Mouse (Mus musculus) forebrain, embryonic 15.5 days (tissue): Measurements from ENCODE around the gene Itpripl1. TPM values are rescaled to one million over a fixed set of nuclear protein-coding genes. Genes with fewer than 3 reads are reported as not detected.
A peak's percentile ranks its signal among the peaks of the same experiment; 100 is the strongest.
"Not testable (repeated sequence)": the region's sequence is repeated elsewhere in the genome, so short reads cannot be mapped to it uniquely, and the experiment has no call there.

ENCODE experiments used
- ATAC-seq: fragments of 200-750 bp; cut with Nextera tagmentation; replicated peaks from 2 replicates; pipeline ENCODE4 v1.8.0; 2017; ENCODE audit warnings: mild to moderate bottlenecking, moderate TSS enrichment, moderate library complexity
- H3K27ac ChIP-seq: fragments of 300-500 bp; sonication (generic); replicated peaks from 2 replicates; pipeline ENCODE4 v1.5.1; 2015; ENCODE audit warnings: mild to moderate bottlenecking, inconsistent platforms
- H3K27me3 ChIP-seq: fragments of 300-500 bp; sonication (generic); 2 replicates; pipeline ENCODE4 v1.6.1; 2015; ENCODE audit warnings: inconsistent platforms
- H3K36me3 ChIP-seq: fragments of 300-500 bp; sonication (generic); 2 replicates; pipeline ENCODE4 v1.6.1; 2015; ENCODE audit warnings: mild to moderate bottlenecking, inconsistent platforms
- H3K4me1 ChIP-seq: fragments of 300-500 bp; sonication (generic); 2 replicates; pipeline ENCODE4 v1.6.1; 2015; ENCODE audit warnings: inconsistent platforms
- H3K4me2 ChIP-seq: fragments of 300-500 bp; sonication (generic); replicated peaks from 2 replicates; pipeline ENCODE4 v1.6.1; 2015; ENCODE audit warnings: mild to moderate bottlenecking, inconsistent platforms
- H3K4me3 ChIP-seq: fragments of 300-500 bp; sonication (generic); 2 replicates; pipeline ENCODE4 v1.5.1; 2015; ENCODE audit warnings: mild to moderate bottlenecking, inconsistent platforms
- H3K9ac ChIP-seq: fragments of 300-500 bp; sonication (generic); replicated peaks from 2 replicates; pipeline ENCODE4 v1.6.1; 2015; ENCODE audit warnings: mild to moderate bottlenecking, inconsistent platforms
- H3K9me3 ChIP-seq: fragments of 300-500 bp; sonication (generic); 2 replicates; pipeline ENCODE4 v1.6.1; 2016; ENCODE audit warnings: inconsistent platforms
- WGBS: fragments of 180-500 bp; shearing (Covaris S2); methylation state at CpG from one replicate; pipeline ENCODE4 v1.1.7; 2015; ENCODE audit warnings: mixed read lengths; 5-methylcytosine and 5-hydroxymethylcytosine counted together
- polyA plus RNA-seq: library from polyadenylated mRNA; unstranded; fragments of >200 nt; fragmentation: Nextera tagmentation; extraction: Ambion mirVana; gene quantifications from 2 replicates; pipeline ENCODE4 v1.2.1, GENCODE M21; 2015

Itpripl1 gene
- 15.5 and 17.2 TPM in 2 replicates for polyA plus RNA-seq

- peaks cover 19% of the 10 kb centered on the region for H3K4me1 ChIP-seq
- H3K36me3 ChIP-seq: no peaks in the 10 kb centered on the region; the same call in none of the 2 replicates
- no peaks in the 10 kb centered on the region for H3K27me3 ChIP-seq
- no peak within 1 kb of the TSS for H3K27ac ChIP-seq
- WGBS: 3% methylated on average over 31 of the region's 31 CpGs
- peak within 1 kb of the TSS; percentile 91 for H3K4me2 ChIP-seq
- ATAC-seq: peak; percentile 93
- peak within 1 kb of the TSS; percentile 65 for H3K9ac ChIP-seq
- peak within 1 kb of the TSS; percentile 74 for H3K4me3 ChIP-seq
- no peaks in the 10 kb centered on the region for H3K9me3 ChIP-seq
Observed at GRCm38 (mm10) chr2:127143158-127144063, at the start of gene Itpripl1. Gene Itpripl1, minus strand, starts transcription at chr2:127143442.

DNA sequence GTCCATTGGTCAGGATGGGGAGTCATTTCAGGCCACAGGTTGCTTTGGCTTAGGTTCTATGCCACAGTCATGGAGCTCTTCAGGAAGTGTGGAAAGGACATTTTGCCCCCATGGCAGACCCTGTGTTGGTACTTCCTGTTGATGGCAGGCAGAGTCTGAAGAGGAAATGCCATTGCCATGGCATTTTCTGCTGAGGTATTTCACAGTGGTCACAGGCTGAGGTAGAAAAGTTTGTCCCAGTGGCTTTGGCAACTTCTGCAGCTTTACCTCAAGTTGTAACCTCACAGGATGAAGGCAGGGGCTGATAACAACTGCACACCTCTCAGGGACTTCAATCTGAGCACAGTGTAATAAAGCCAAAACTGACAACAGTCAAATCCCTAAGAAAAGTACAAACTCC lies 46.3 kb upstream of the Itpripl1 start:
- Histone ChIP-seq H3K27ac (no peak overlapping the region), H3K4me1 (no peaks in the 10 kb centered on the region), H3K27me3 (no peaks in the 10 kb centered on the region; the same call in 1 of the 2 replicates)

GRCm38 (mm10) chr2:127182598-127183381 lies 39.5 kb upstream of the Itpripl1 start:
- peak overlapping the region; percentile 52 for H3K9ac ChIP-seq
- H3K9me3 ChIP-seq: no peaks in the 10 kb centered on the region
- peaks cover 5% of the 10 kb centered on the region; the same call in 1 of the 2 replicates for H3K27me3 ChIP-seq
- H3K36me3 ChIP-seq: no peaks in the 10 kb centered on the region
- peaks cover 6% of the 10 kb centered on the region for H3K4me1 ChIP-seq
- H3K4me2 ChIP-seq: peak overlapping the region; percentile 58
- under 1% methylated on average over 17 of the region's 17 CpGs for WGBS
- H3K4me3 ChIP-seq: peak overlapping the region; percentile 44
- peak; percentile 100 for ATAC-seq
- H3K27ac ChIP-seq: peak overlapping the region; percentile 87

More for the DNA sequence above, 46.3 kb upstream of the Itpripl1 start:
- no peaks in the 10 kb centered on the region for H3K36me3 ChIP-seq
- no peak for ATAC-seq
- H3K4me3 ChIP-seq: no peak overlapping the region
- no peaks in the 10 kb centered on the region for H3K9me3 ChIP-seq
- H3K9ac ChIP-seq: no peak overlapping the region
- H3K4me2 ChIP-seq: no peak overlapping the region

GRCm38 (mm10) chr2:127166261-127166660 lies 23.0 kb upstream of the Itpripl1 start:
- not testable (repeated sequence) for H3K4me1 ChIP-seq, H3K4me2 ChIP-seq, H3K9me3 ChIP-seq, ATAC-seq, H3K27me3 ChIP-seq, H3K9ac ChIP-seq, H3K27ac ChIP-seq, H3K4me3 ChIP-seq, H3K36me3 ChIP-seq
- WGBS: 7% methylated on average over 1 of the region's 1 CpGs

DNA sequence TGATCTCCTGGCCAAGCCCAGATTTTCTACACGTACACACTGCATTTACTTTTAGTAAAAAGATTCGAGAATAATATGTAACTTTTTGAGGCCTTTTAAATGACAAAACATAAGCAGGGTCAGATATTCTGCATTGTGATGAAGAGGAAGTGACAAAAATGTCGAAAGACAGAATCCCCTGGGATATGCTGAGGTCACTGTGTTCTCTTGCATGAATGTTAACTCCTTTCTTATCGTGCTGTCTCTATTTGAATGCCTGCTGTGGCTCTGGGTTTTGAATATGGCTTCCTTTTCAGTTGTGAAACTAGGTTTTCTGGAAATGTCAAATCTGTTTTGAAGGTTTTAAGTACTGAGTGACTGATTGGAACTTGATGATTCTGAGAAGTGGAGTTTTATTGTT lies 22.4 kb upstream of the Itpripl1 start:
- Histone ChIP-seq H3K4me1 (no peaks in the 10 kb centered on the region), H3K9ac (no peak overlapping the region), H3K27me3 (no peaks in the 10 kb centered on the region), H3K27ac (no peak overlapping the region), H3K4me2 (no peak overlapping the region), H3K4me3 (no peak overlapping the region), H3K36me3 (no peaks in the 10 kb centered on the region), H3K9me3 (no peaks in the 10 kb centered on the region)
- ATAC-seq: no peak
- WGBS: 63% methylated on average over 4 of the region's 4 CpGs

- WGBS: 91% methylated on average over 3 of the region's 3 CpGs
Observed at GRCm38 (mm10) chr2:127145699-127146098, 2.5 kb upstream of the Itpripl1 start.

GRCm38 (mm10) chr2:127142577-127143157 lies 575 bp downstream of the Itpripl1 start:
- Histone ChIP-seq H3K36me3 (no peaks in the 10 kb centered on the region; the same call in none of the 2 replicates), H3K9ac (peak overlapping the region; percentile 65), H3K27ac (no peak overlapping the region), H3K4me1 (peaks cover 19% of the 10 kb centered on the region), H3K4me3 (peak overlapping the region; percentile 74), H3K4me2 (peak overlapping the region; percentile 91), H3K27me3 (no peaks in the 10 kb centered on the region), H3K9me3 (no peaks in the 10 kb centered on the region)
- 0 out of 2 replicates have a peak, but pooled peaks have one; percentile 12 for ATAC-seq
- 12% methylated on average over 6 of the region's 6 CpGs for WGBS

More at GRCm38 (mm10) chr2:127145699-127146098, 2.5 kb upstream of the Itpripl1 start:
- Histone ChIP-seq H3K27ac (no peak overlapping the region), H3K4me2 (no peak overlapping the region), H3K36me3 (no peaks in the 10 kb centered on the region; the same call in 1 of the 2 replicates), H3K4me3 (no peak overlapping the region), H3K9me3 (no peaks in the 10 kb centered on the region), H3K27me3 (no peaks in the 10 kb centered on the region), H3K9ac (no peak overlapping the region), H3K4me1 (peaks cover 19% of the 10 kb centered on the region)
- ATAC-seq: no peak

DNA sequence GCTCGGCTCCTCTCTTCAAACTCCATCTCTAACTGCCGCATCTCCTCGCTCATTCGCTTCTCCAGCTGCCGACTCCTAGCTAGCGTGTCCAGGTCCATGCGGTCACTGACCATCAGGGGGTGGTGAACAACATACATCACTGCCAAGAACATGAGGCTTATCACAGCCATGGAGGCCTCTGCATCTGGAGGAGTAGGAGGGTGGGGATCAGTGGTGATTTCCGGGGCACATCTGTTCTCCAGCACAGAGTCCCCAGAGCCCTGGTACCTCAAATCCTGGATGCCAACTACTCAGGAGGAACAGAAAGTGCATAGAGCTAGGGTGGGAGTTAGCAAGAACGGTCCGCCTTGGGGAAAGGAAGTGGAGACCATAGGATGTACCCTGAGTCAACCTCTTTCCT lies 1.2 kb downstream of the Itpripl1 start:
- no peaks in the 10 kb centered on the region; the same call in none of the 2 replicates for H3K36me3 ChIP-seq
- H3K4me1 ChIP-seq: peaks cover 22% of the 10 kb centered on the region
- H3K27me3 ChIP-seq: no peaks in the 10 kb centered on the region
- 93% methylated on average over 10 of the region's 10 CpGs for WGBS
- peak overlapping the region; percentile 91 for H3K4me2 ChIP-seq
- H3K27ac ChIP-seq: no peak overlapping the region
- ATAC-seq: no peak
- H3K9me3 ChIP-seq: no peaks in the 10 kb centered on the region
- H3K9ac ChIP-seq: no peak overlapping the region
- peak overlapping the region; percentile 74; the same call in 1 of the 2 replicates for H3K4me3 ChIP-seq

- no peaks in the 10 kb centered on the region; the same call in none of the 2 replicates for H3K36me3 ChIP-seq
- no peaks in the 10 kb centered on the region for H3K9me3 ChIP-seq
- 96% methylated on average over 7 of the region's 7 CpGs for WGBS
- no peak for ATAC-seq
- H3K27ac ChIP-seq: no peak overlapping the region
- no peak overlapping the region for H3K9ac ChIP-seq
- H3K27me3 ChIP-seq: no peaks in the 10 kb centered on the region
- H3K4me3 ChIP-seq: no peak overlapping the region
- H3K4me2 ChIP-seq: no peak overlapping the region
- H3K4me1 ChIP-seq: peaks cover 27% of the 10 kb centered on the region
Observed at GRCm38 (mm10) chr2:127140011-127140410, 3.2 kb downstream of the Itpripl1 start.

- ATAC-seq: no peak
- H3K4me3 ChIP-seq: no peak overlapping the region
- WGBS: 97% methylated on average over 1 of the region's 1 CpGs
Observed at GRCm38 (mm10) chr2:127139605-127140004, 3.6 kb downstream of the Itpripl1 start.

GRCm38 (mm10) chr2:127139094-127139493 lies 4.1 kb downstream of the Itpripl1 start:
- Histone ChIP-seq H3K27ac (no peak overlapping the region), H3K27me3 (no peaks in the 10 kb centered on the region), H3K4me1 (peaks cover 34% of the 10 kb centered on the region), H3K9me3 (no peaks in the 10 kb centered on the region), H3K4me3 (no peak overlapping the region), H3K4me2 (no peak overlapping the region), H3K9ac (no peak overlapping the region), H3K36me3 (no peaks in the 10 kb centered on the region; the same call in none of the 2 replicates)
- 93% methylated on average over 8 of the region's 8 CpGs for WGBS
- ATAC-seq: no peak

More at GRCm38 (mm10) chr2:127139605-127140004, 3.6 kb downstream of the Itpripl1 start:
- Histone ChIP-seq H3K4me2 (no peak overlapping the region), H3K4me1 (peaks cover 29% of the 10 kb centered on the region), H3K9ac (no peak overlapping the region), H3K9me3 (no peaks in the 10 kb centered on the region), H3K27me3 (no peaks in the 10 kb centered on the region), H3K36me3 (no peaks in the 10 kb centered on the region; the same call in none of the 2 replicates), H3K27ac (no peak overlapping the region)
